19 mouse cellular contexts compared by ENCODE assay signal in genomic region chr11:20204870-20205446, GRCm38 (mm10). TPM values are rescaled to one million over a fixed set of nuclear protein-coding genes. Genes with fewer than 3 reads are reported as not detected.
DNase-seq lines count a peak whose midpoint lies in the region; ATAC-seq and TF ChIP-seq lines count a peak whose summit lies in the region.
"Had no signal": no experiment of that assay in that cellular context is flagged by ENCODE, and none has a peak within 500 bp of the region (broad histone marks: within the 10 kb centered on the region; RNA-seq: fewer than 3 reads in every experiment).

No protein-coding gene starts in this region.

- intact Hi-C loops in heart, postnatal 10 days (cut with DNase I): loop anchor here (5.0 kb wide), 3 partner anchors 127 to 278 kb away; partner anchors contain the start of gene Slc1a4

- no peak for TF ChIP-seq POLR2A in cerebellum, adult 2 months (IDR thresholded peaks at IDR 0.05; ENCODE audit: borderline replicate concordance, insufficient read depth, low read length)

- H3K27ac ChIP-seq in heart, embryonic 16.5 days (ENCODE audit: low read length): peak overlapping the region; percentile 52
- H3K27ac ChIP-seq in stomach, embryonic 15.5 days: no peak overlapping the region; the same call in 1 of the 2 replicates
- no peak overlapping the region for H3K27ac ChIP-seq in stomach, postnatal 0 days (replicated peaks)
- H3K27ac ChIP-seq in liver, embryonic 14.5 days: no peak overlapping the region
- H3K27ac ChIP-seq in cerebellum, adult 2 months (ENCODE audit: insufficient read depth, low read length): no peak overlapping the region
- H3K27ac ChIP-seq: forebrain, embryonic 13.5 days; limb, embryonic 13.5 days; neural tube, embryonic 13.5 days had no signal

- H3K4me3 ChIP-seq in heart, embryonic 16.5 days (ENCODE audit: low read length): no peak overlapping the region
- H3K4me3 ChIP-seq in stomach, embryonic 15.5 days (replicated peaks): no peak overlapping the region
- no peak overlapping the region for H3K4me3 ChIP-seq in stomach, postnatal 0 days (ENCODE audit: low read depth, low read length)
- no peak overlapping the region for H3K4me3 ChIP-seq in liver, embryonic 14.5 days (ENCODE audit: insufficient read depth in 1 of 2, low read depth in 2 of 2, low read length in 2 of 2)
- H3K4me3 ChIP-seq in cerebellum, adult 2 months (replicated peaks; ENCODE audit: insufficient read depth, low read depth, low read length): no peak overlapping the region
- H3K4me3 ChIP-seq: forebrain, embryonic 13.5 days; limb, embryonic 13.5 days; neural tube, embryonic 13.5 days had no signal

- DNase-seq in heart, postnatal 10 days: no peak
- DNase-seq in stomach, postnatal 0 days (ENCODE audit: low spot score): no peak
- DNase-seq in liver, embryonic 14.5 days (ENCODE audit: low read depth in 3 of 3, low spot score in 3 of 3): no peak
- DNase-seq in cerebellum, adult 2 months: no peak
- no peak for DNase-seq in spleen, postnatal 36 days (ENCODE audit: low spot score in 2 of 2)
- DNase-seq: cerebellum, postnatal 14 days; gastrocnemius, postnatal 36 days; kidney, adult 8-10 months; kidney, postnatal 36 days; layer of hippocampus, adult 9-11 months; right cerebral cortex, postnatal 25 days had no signal

- no peak for TF ChIP-seq CTCF in stomach, postnatal 0 days (IDR thresholded peaks at IDR 0.05; ENCODE audit: low read depth)
- no peak for TF ChIP-seq CTCF in liver, embryonic 14.5 days (IDR thresholded peaks at IDR 0.05; ENCODE audit: low read depth)
- no peak for TF ChIP-seq CTCF in cerebellum, adult 2 months (IDR thresholded peaks at IDR 0.05; ENCODE audit: borderline replicate concordance, insufficient read depth, low read depth, low read length)

- TF ChIP-seq EP300 in stomach, postnatal 0 days (optimal IDR thresholded peaks at IDR 0.05): no peak
- no peak for TF ChIP-seq EP300 in liver, embryonic 14.5 days (IDR thresholded peaks at IDR 0.05; ENCODE audit: low read depth)

- no peaks in the 10 kb centered on the region for H3K9me3 ChIP-seq in heart, embryonic 16.5 days (replicated peaks; ENCODE audit: control insufficient read depth, low read length)
- no peaks in the 10 kb centered on the region for H3K9me3 ChIP-seq in stomach, embryonic 15.5 days
- H3K9me3 ChIP-seq in stomach, postnatal 0 days (ENCODE audit: control insufficient read depth, low read length): no peaks in the 10 kb centered on the region
- H3K9me3 ChIP-seq in liver, embryonic 14.5 days (ENCODE audit: control insufficient read depth, low read length): no peaks in the 10 kb centered on the region
- H3K9me3 ChIP-seq: forebrain, embryonic 13.5 days; G1E; limb, embryonic 13.5 days; neural tube, embryonic 13.5 days had no signal

- 50% methylated on average over 9 of the region's 9 CpGs for WGBS in heart, embryonic 16.5 days
- 51% methylated on average over 9 of the region's 9 CpGs for WGBS in stomach, embryonic 15.5 days
- 39% methylated on average over 9 of the region's 9 CpGs for WGBS in stomach, postnatal 0 days
- WGBS in liver, embryonic 14.5 days (ENCODE audit: insufficient replicate concordance): 37% methylated on average over 9 of the region's 9 CpGs
- 68% methylated on average over 9 of the region's 9 CpGs for WGBS in cerebellum, adult 2 months

- H3K9ac ChIP-seq in heart, embryonic 16.5 days (ENCODE audit: low read length): no peak overlapping the region
- H3K9ac ChIP-seq in stomach, embryonic 15.5 days: no peak overlapping the region
- H3K9ac ChIP-seq in stomach, postnatal 0 days (ENCODE audit: low read length): no peak overlapping the region
- H3K9ac ChIP-seq in liver, embryonic 14.5 days (replicated peaks): no peak overlapping the region
- H3K9ac ChIP-seq: forebrain, embryonic 13.5 days; limb, embryonic 13.5 days; neural tube, embryonic 13.5 days had no signal

- ATAC-seq in heart, embryonic 16.5 days (replicated peaks; ENCODE audit: extremely low read depth, insufficient read depth, low FRiP score): no peak
- ATAC-seq in stomach, embryonic 15.5 days (ENCODE audit: insufficient read depth, low FRiP score, low read depth): no peak
- no peak for ATAC-seq in stomach, postnatal 0 days (ENCODE audit: low FRiP score, low TSS enrichment)
- ATAC-seq in liver, embryonic 14.5 days (ENCODE audit: insufficient read depth): no peak
- ATAC-seq: forebrain, embryonic 13.5 days; hindbrain, embryonic 16.5 days; lung, postnatal 0 days had no signal

- H3K4me2 ChIP-seq in heart, embryonic 16.5 days (ENCODE audit: low read depth, low read length): no peak overlapping the region
- H3K4me2 ChIP-seq in stomach, embryonic 15.5 days: 0 out of 2 replicates have a peak overlapping the region, but pooled peaks have one; percentile 6
- no peak overlapping the region for H3K4me2 ChIP-seq in stomach, postnatal 0 days (replicated peaks; ENCODE audit: low read depth)
- H3K4me2 ChIP-seq in liver, embryonic 14.5 days (ENCODE audit: low read depth): peak overlapping the region; percentile 11; the same call in 1 of the 2 replicates

- H3K27me3 ChIP-seq in heart, embryonic 16.5 days (ENCODE audit: control insufficient read depth, insufficient read depth, low read length): no peaks in the 10 kb centered on the region
- no peaks in the 10 kb centered on the region for H3K27me3 ChIP-seq in stomach, embryonic 15.5 days (replicated peaks)
- H3K27me3 ChIP-seq in stomach, postnatal 0 days (ENCODE audit: control insufficient read depth, insufficient read depth, low read length): no peaks in the 10 kb centered on the region
- no peaks in the 10 kb centered on the region for H3K27me3 ChIP-seq in liver, embryonic 14.5 days (ENCODE audit: control insufficient read depth, insufficient read depth, low read length)
- no peaks in the 10 kb centered on the region for H3K27me3 ChIP-seq in cerebellum, adult 2 months (ENCODE audit: control insufficient read depth, insufficient read depth, low read length)
- H3K27me3 ChIP-seq: forebrain, embryonic 13.5 days; limb, embryonic 13.5 days; neural tube, embryonic 13.5 days had no signal

- H3K4me1 ChIP-seq in heart, embryonic 16.5 days (ENCODE audit: control insufficient read depth, insufficient read depth, low read length): peaks cover 46% of the 10 kb centered on the region
- peaks cover 27% of the 10 kb centered on the region; the same call in 1 of the 2 replicates for H3K4me1 ChIP-seq in stomach, embryonic 15.5 days
- H3K4me1 ChIP-seq in stomach, postnatal 0 days (replicated peaks; ENCODE audit: control insufficient read depth, insufficient read depth): peaks cover 10% of the 10 kb centered on the region
- peaks cover 14 to 33% of the 10 kb centered on the region in 2 experiments for H3K4me1 ChIP-seq in liver, embryonic 14.5 days (replicated peaks; ENCODE audit: control insufficient read depth in 2 of 2, insufficient read depth in 2 of 2, low read length in 1 of 2)
- H3K4me1 ChIP-seq in cerebellum, adult 2 months (ENCODE audit: control insufficient read depth, insufficient read depth, low read length): peaks cover 2% of the 10 kb centered on the region; the same call in 1 of the 2 replicates

- H3K36me3 ChIP-seq in heart, embryonic 16.5 days (ENCODE audit: control insufficient read depth, insufficient read depth): no peaks in the 10 kb centered on the region
- H3K36me3 ChIP-seq in stomach, embryonic 15.5 days: no peaks in the 10 kb centered on the region
- H3K36me3 ChIP-seq in stomach, postnatal 0 days (ENCODE audit: control insufficient read depth, insufficient read depth, low read length): no peaks in the 10 kb centered on the region
- H3K36me3 ChIP-seq in liver, embryonic 14.5 days (replicated peaks; ENCODE audit: control insufficient read depth, insufficient read depth, low read depth): peaks cover 2% of the 10 kb centered on the region; the same call in 1 of the 2 replicates
- H3K36me3 ChIP-seq: limb, embryonic 13.5 days; neural tube, embryonic 13.5 days had no signal

RNA-seq across cellular contexts. Expression of gene Rab1a, which starts 3.7 kb away (rescaled TPM):
- 194 and 228 TPM in 2 replicates for polyA plus RNA-seq in heart, embryonic 16.5 days (2015; fragmentation: Nextera tagmentation; extraction: Ambion mirVana)
- 100 to 1,000 TPM; 163 to 167 TPM for total RNA-seq in heart, postnatal 10 days (2021)
- 306 and 312 TPM in 2 replicates for polyA plus RNA-seq in stomach, embryonic 15.5 days (2015; fragmentation: Nextera tagmentation; extraction: Ambion mirVana)
- polyA plus RNA-seq in stomach, postnatal 0 days (2015; fragmentation: Nextera tagmentation; extraction: Ambion mirVana): 287 and 295 TPM in 2 replicates
- 37.0 and 53.0 TPM in 2 replicates for polyA plus RNA-seq in liver, embryonic 14.5 days (2012; rRNA removed)
- 80.6 and 84.2 TPM in 2 replicates for polyA plus RNA-seq in liver, embryonic 14.5 days (2014; fragmentation: Nextera tagmentation; extraction: Ambion mirVana)
- 191 and 197 TPM in 2 replicates for polyA plus RNA-seq in cerebellum, adult 2 months (2012; rRNA removed)

RNA-seq across cellular contexts. Expression of gene Cep68, which starts 44.3 kb away (rescaled TPM):
- 30.7 and 31.8 TPM in 2 replicates for polyA plus RNA-seq in heart, embryonic 16.5 days (2015; fragmentation: Nextera tagmentation; extraction: Ambion mirVana)
- 10 to 100 TPM; 40.0 to 42.7 TPM for total RNA-seq in heart, postnatal 10 days (2021)
- 24.3 and 26.6 TPM in 2 replicates for polyA plus RNA-seq in stomach, embryonic 15.5 days (2015; fragmentation: Nextera tagmentation; extraction: Ambion mirVana)
- polyA plus RNA-seq in stomach, postnatal 0 days (2015; fragmentation: Nextera tagmentation; extraction: Ambion mirVana): 8.4 and 8.6 TPM in 2 replicates
- polyA plus RNA-seq in liver, embryonic 14.5 days (2012; rRNA removed): 4.5 TPM in 2 replicates
- polyA plus RNA-seq in liver, embryonic 14.5 days (2014; fragmentation: Nextera tagmentation; extraction: Ambion mirVana): 4.8 and 5.7 TPM in 2 replicates
- polyA plus RNA-seq in cerebellum, adult 2 months (2012; rRNA removed): 12.6 and 12.9 TPM in 2 replicates

Comparison
In these comparisons a context has a peak if more than half of its experiments do, and no peak if none do; other contexts are left out.
1. H3K4me2 ChIP-seq: peak in stomach, embryonic 15.5 days (single experiment) and liver, embryonic 14.5 days (single experiment); none in heart, embryonic 16.5 days (single experiment) and stomach, postnatal 0 days (single experiment).